8 mouse cellular contexts compared by ENCODE assay signal in the genomic region with DNA sequence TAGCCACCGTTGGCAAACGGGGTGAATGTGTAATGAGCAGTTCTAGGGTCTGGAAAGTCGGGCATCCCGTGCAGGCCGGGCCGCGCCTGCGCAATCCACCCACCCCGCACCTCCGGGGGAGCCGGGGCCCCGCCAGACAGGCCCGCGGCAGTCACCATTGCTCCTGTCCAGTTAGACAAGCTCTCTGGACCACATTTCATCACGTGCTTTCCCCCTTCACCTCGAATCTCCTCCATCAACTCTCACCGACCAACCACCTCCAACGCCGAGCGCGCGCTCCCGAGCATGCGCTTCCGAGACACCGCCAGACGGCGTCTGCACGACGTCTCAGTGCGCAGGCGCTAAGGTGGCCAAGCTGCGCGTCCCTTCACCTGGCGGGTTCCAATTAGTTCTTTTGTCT. TPM values are rescaled to one million over a fixed set of nuclear protein-coding genes. Genes with fewer than 3 reads are reported as not detected.
DNase-seq lines count a peak whose midpoint lies in the region; ATAC-seq lines count a peak whose summit lies in the region.

Gene Mlh3 (minus strand): TSS at position 281 of the 400 bp plus-strand sequence.

- 0 out of 2 replicates have a peak, but pooled peaks cover 2% of the 10 kb centered on the region for H3K36me3 ChIP-seq in intestine, embryonic 15.5 days

- peak within 1 kb of the TSS; percentile 69 for H3K4me2 ChIP-seq in intestine, embryonic 15.5 days (replicated peaks)

- peak within 1 kb of the TSS; percentile 57 for H3K4me3 ChIP-seq in intestine, embryonic 15.5 days (replicated peaks)

- no peaks in the 10 kb centered on the region for H3K27me3 ChIP-seq in intestine, embryonic 15.5 days (replicated peaks)

- peak within 1 kb of the TSS; percentile 54; the same call in 1 of the 2 replicates for H3K27ac ChIP-seq in intestine, embryonic 15.5 days

- peak; percentile 93 for ATAC-seq in intestine, embryonic 15.5 days
- ATAC-seq in megakaryocyte-erythroid progenitor cell, adult 5-6 weeks (replicated peaks; ENCODE audit: low FRiP score, low TSS enrichment, poor library complexity, severe bottlenecking): peak; percentile 81

- H3K4me1 ChIP-seq in intestine, embryonic 15.5 days (replicated peaks): 0 out of 2 replicates have a peak, but pooled peaks cover 9% of the 10 kb centered on the region

- 2% methylated on average over 35 of the region's 35 CpGs for WGBS in intestine, embryonic 15.5 days

- intact Hi-C loops in gastrocnemius, postnatal 36 days (cut with DNase I): no loop called here
- intact Hi-C loops in left cerebral cortex, postnatal 14 days (cut with DNase I): no loop called here

- peak; percentile 78 to 81 for DNase-seq in adrenal gland, adult 18-20 months (ENCODE audit: low spot score in 2 of 2)
- DNase-seq in embryo, embryonic 11 days: peak; percentile 94
- DNase-seq in gastrocnemius, postnatal 36 days: peak; percentile 67 to 70
- DNase-seq in left cerebral cortex, postnatal 14 days (ENCODE audit: low spot score in 2 of 2): peak; percentile 81 to 86
- DNase-seq in right cerebral cortex, postnatal 25 days: peak; percentile 90
- DNase-seq in urinary bladder, postnatal 36 days (ENCODE audit: low spot score in 2 of 2): peak; percentile 78 to 86

- H3K9me3 ChIP-seq in intestine, embryonic 15.5 days: no peaks in the 10 kb centered on the region

- peak within 1 kb of the TSS; percentile 67 for H3K9ac ChIP-seq in intestine, embryonic 15.5 days

RNA-seq across cellular contexts. Expression of gene Mlh3, which starts in this region (rescaled TPM):
- 1 to 10 TPM; 8.0 to 9.2 TPM for total RNA-seq in adrenal gland, adult 18-20 months (2021)
- total RNA-seq in gastrocnemius, postnatal 36 days (2021): 1 to 10 TPM; 6.5 to 7.0 TPM
- 6.7 and 6.9 TPM in 2 replicates for polyA plus RNA-seq in intestine, embryonic 15.5 days (2015; fragmentation: Nextera tagmentation; extraction: Ambion mirVana)
- total RNA-seq in left cerebral cortex, postnatal 14 days (2021): 10 to 100 TPM; 14.3 TPM
- total RNA-seq in megakaryocyte-erythroid progenitor cell, adult 5-6 weeks (2014; fragmentation: Nextera tagmentation): 11.1 and 13.9 TPM in 2 replicates
- 6.8 and 12.3 TPM in 2 replicates for total RNA-seq in megakaryocyte-erythroid progenitor cell, adult 5-6 weeks (2017)

Comparison
In these comparisons a context has a peak if more than half of its experiments do, and no peak if none do; other contexts are left out.
1. Peak in every context shown above with its lines: DNase-seq, ATAC-seq, H3K4me3 ChIP-seq and H3K27ac ChIP-seq.